Mouse (Mus musculus): Measurements from ENCODE around the gene Mat2a. TPM values are rescaled to one million over a fixed set of nuclear protein-coding genes. Genes with fewer than 3 reads are reported as not detected.

Mat2a gene
- total RNA-seq, 2 experiments from 2014 or later, result 130 to 164 TPM

GRCm38 (mm10) chr6:72383142-72383820, 56.1 kb downstream of the Mat2a start:
- intact Hi-C loops (cut with DNase I), result no loop called here
- no peak for DNase-seq
- Histone ChIP-seq H3K27ac (peak overlapping the region; percentile 96), H3K4me3 (no peak overlapping the region)
- no peak for TF ChIP-seq CTCF (IDR thresholded peaks at IDR 0.05)

Other genes with a start within 250 kb of the Mat2a start
- 1 to 10 TPM; 3.3 to 9.2 TPM for gene Atoh8, start 204.0 kb downstream of the Mat2a start, total RNA-seq (2021)
- gene Sftpb, start 134.9 kb downstream of the Mat2a start, total RNA-seq (2021), result not detected
- gene Usp39, start 94.4 kb downstream of the Mat2a start, total RNA-seq (2021), result 10 to 100 TPM; 16.4 to 18.4 TPM
- gene 0610030E20Rik, start 92.2 kb downstream of the Mat2a start, total RNA-seq (2021), result 10 to 100 TPM; 10.1 to 11.7 TPM
- gene Tmem150a, start 84.1 kb downstream of the Mat2a start, total RNA-seq (2021), result 10 to 100 TPM; 21.0 to 24.2 TPM
- gene Rnf181, start 72.6 kb downstream of the Mat2a start, total RNA-seq (2021), result 10 to 100 TPM; 24.9 to 26.6 TPM
- 100 to 1,000 TPM in 1 of 2 experiments, 10 to 100 TPM in 1; 97.5 to 102 TPM for gene Vamp5, start 59.1 kb downstream of the Mat2a start, total RNA-seq (2021)
- 10 to 100 TPM; 50.4 to 58.0 TPM for gene Vamp8, start 48.9 kb downstream of the Mat2a start, total RNA-seq (2021)
- gene Ggcx, start 25.2 kb downstream of the Mat2a start, total RNA-seq (2021), result 10 to 100 TPM; 12.2 to 17.3 TPM
- gene Sh2d6, start 82.1 kb upstream of the Mat2a start, total RNA-seq (2021), result under 1 TPM; 0.59 to 0.99 TPM
- gene Capg, start 104.8 kb upstream of the Mat2a start, total RNA-seq (2021), result 1 to 10 TPM; 6.8 to 9.7 TPM
- gene Elmod3, start 158.9 kb upstream of the Mat2a start, total RNA-seq (2021), result 1 to 10 TPM; 7.7 to 9.8 TPM
- 10 to 100 TPM; 56.1 to 98.6 TPM for gene Retsat, start 158.9 kb upstream of the Mat2a start, total RNA-seq (2021)
- gene Tgoln1, start 177.4 kb upstream of the Mat2a start, total RNA-seq (2021), result 10 to 100 TPM; 23.2 to 29.0 TPM

Measured in gastrocnemius, adult 2 months (tissue).